Mouse (Mus musculus) kidney, postnatal 0 days (tissue): ENCODE results near the gene Slc38a4. TPM values are rescaled to one million over a fixed set of nuclear protein-coding genes. Genes with fewer than 3 reads are reported as not detected.

Experiments
- ATAC-seq: fragments of 200-750 bp; cut with Nextera tagmentation; replicated peaks from 2 replicates; pipeline ENCODE4 v1.8.0; 2017; ENCODE audit warnings: low read depth, moderate number of reproducible peaks, moderate TSS enrichment, moderate library complexity; ENCODE audit not compliant: low FRiP score
- DNase-seq: peaks from one replicate; pipeline ENCODE4 v3.0.0-alpha.2; 2016; ENCODE audit warnings: low spot score
- H3K27ac ChIP-seq: fragments of 300-500 bp; sonication (generic); 2 replicates; pipeline ENCODE4 v1.5.1; 2014; ENCODE audit warnings: mild to moderate bottlenecking
- H3K27me3 ChIP-seq: fragments of 300-500 bp; sonication (generic); 2 replicates; pipeline ENCODE4 v1.6.1; 2014; ENCODE audit warnings: low read length, mixed read lengths; ENCODE audit not compliant: insufficient read depth
- H3K36me3 ChIP-seq: fragments of 300-500 bp; sonication (generic); 2 replicates; pipeline ENCODE4 v1.6.1; 2014; ENCODE audit warnings: low read length, mixed read lengths; ENCODE audit not compliant: insufficient read depth
- H3K4me1 ChIP-seq: fragments of 300-500 bp; sonication (generic); replicated peaks from 2 replicates; pipeline ENCODE4 v1.6.1; 2014; ENCODE audit warnings: antibody characterized with exemption, low read length, mixed read lengths; ENCODE audit not compliant: insufficient read depth
- H3K4me2 ChIP-seq: fragments of 300-500 bp; sonication (generic); 2 replicates; pipeline ENCODE4 v1.6.1; 2014; ENCODE audit warnings: mild to moderate bottlenecking, low read length, moderate library complexity, mixed read lengths
- H3K4me3 ChIP-seq: fragments of 300-500 bp; sonication (generic); replicated peaks from 2 replicates; pipeline ENCODE4 v1.5.1; 2014; ENCODE audit warnings: low read depth, low read length
- H3K9ac ChIP-seq: fragments of 300-500 bp; sonication (generic); 2 replicates; pipeline ENCODE4 v1.6.1; 2014; ENCODE audit warnings: low read depth, low read length
- H3K9me3 ChIP-seq: fragments of 300-500 bp; sonication (generic); replicated peaks from 2 replicates; pipeline ENCODE4 v1.6.1; 2016; ENCODE audit warnings: low read length, inconsistent platforms, mixed read lengths
- CTCF ChIP-seq: IDR thresholded peaks from 2 replicates; pipeline ENCODE4 v1.5.1; 2016; ENCODE audit warnings: antibody characterized with exemption, low read depth, mild to moderate bottlenecking, moderate library complexity
- WGBS: fragments of 180-500 bp; shearing (Covaris S2); extraction: QIAGEN DNeasy Blood & Tissue Kit; methylation state at CpG from one replicate; pipeline ENCODE4 v1.1.7; 2014; 5-methylcytosine and 5-hydroxymethylcytosine counted together
- polyA plus RNA-seq: library from polyadenylated mRNA; unstranded; fragments of >200 nt; fragmentation: Nextera tagmentation; extraction: Ambion mirVana; gene quantifications from 2 replicates; pipeline ENCODE4 v1.2.1, GENCODE M21; 2015

The Slc38a4 gene
- polyA plus RNA-seq, 1 experiment from 2014 or later: 38.4 TPM

- ATAC-seq (no peak), DNase-seq (no peak)
- Histone ChIP-seq H3K27ac (no peak overlapping the region), H3K9me3 (no peaks in the 10 kb centered on the region), H3K4me2 (no peak overlapping the region), H3K9ac (no peak overlapping the region), H3K36me3 (no peaks in the 10 kb centered on the region), H3K27me3 (no peaks in the 10 kb centered on the region), H3K4me1 (no peaks in the 10 kb centered on the region), H3K4me3 (no peak overlapping the region)
- 90% methylated on average over 4 of the region's 4 CpGs for WGBS
- TF ChIP-seq CTCF: no peak
These were observed 41.8 kb upstream of the Slc38a4 start for GRCm38 (mm10) chr15:97097548-97097947.

DNA sequence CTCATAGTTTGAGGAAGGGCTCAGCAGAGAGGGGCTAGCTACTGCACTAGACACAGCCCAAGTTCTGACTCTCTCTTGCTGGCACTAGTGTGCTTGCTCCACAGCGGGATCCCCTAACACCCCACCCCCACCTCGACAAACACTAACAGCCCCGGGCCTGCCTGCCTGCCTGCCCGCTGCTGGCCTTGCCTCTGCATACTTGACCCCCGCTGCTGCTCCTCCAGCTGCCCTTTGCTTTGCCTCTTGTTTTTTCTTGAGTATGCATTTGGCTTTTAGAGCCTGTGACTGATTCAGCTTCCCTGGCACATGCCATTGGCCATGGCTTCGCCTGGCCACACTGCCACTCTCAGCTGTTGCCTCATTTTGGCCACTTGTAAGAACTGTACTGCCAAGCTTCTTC, 33.8 kb upstream of the Slc38a4 start:
- Histone ChIP-seq H3K27me3 (no peaks in the 10 kb centered on the region), H3K4me2 (no peak overlapping the region), H3K9me3 (no peaks in the 10 kb centered on the region), H3K27ac (no peak overlapping the region), H3K9ac (no peak overlapping the region), H3K4me3 (no peak overlapping the region), H3K36me3 (no peaks in the 10 kb centered on the region), H3K4me1 (peaks cover 4% of the 10 kb centered on the region)
- TF ChIP-seq CTCF: no peak
- DNase-seq: no peak
- no peak for ATAC-seq
- WGBS: 21% methylated on average over 6 of the region's 6 CpGs

GRCm38 (mm10) chr15:97085833-97086232, 30.1 kb upstream of the Slc38a4 start:
- no peaks in the 10 kb centered on the region for H3K36me3 ChIP-seq
- no peak overlapping the region for H3K4me2 ChIP-seq
- peaks cover 4% of the 10 kb centered on the region for H3K4me1 ChIP-seq
- H3K9me3 ChIP-seq: no peaks in the 10 kb centered on the region
- H3K27ac ChIP-seq: no peak overlapping the region
- H3K27me3 ChIP-seq: no peaks in the 10 kb centered on the region
- DNase-seq (peak; percentile 60), ATAC-seq (no peak)
- no peak overlapping the region for H3K9ac ChIP-seq
- 45% methylated on average over 5 of the region's 5 CpGs for WGBS
- TF ChIP-seq CTCF: no peak
- no peak overlapping the region for H3K4me3 ChIP-seq

DNA sequence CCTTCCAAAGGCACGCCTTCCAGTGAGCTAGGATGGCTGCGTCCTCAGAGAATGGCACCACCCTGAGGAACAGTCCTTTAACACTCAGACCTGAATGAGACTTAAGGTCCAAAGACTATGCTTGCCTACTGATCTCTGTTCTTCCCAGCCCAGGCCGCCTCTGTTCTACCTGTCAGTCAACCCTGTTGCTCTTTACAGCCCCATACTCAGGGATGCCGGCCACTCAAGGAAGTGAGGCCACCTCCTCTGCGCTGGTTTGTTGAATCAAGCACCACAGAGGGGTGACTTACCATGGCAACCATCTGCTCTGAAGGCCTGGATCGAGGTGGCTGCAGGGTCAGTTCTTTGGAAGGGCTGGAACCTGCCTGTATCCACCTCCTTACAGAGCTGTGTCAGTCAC, 21.9 kb upstream of the Slc38a4 start:
- H3K9me3 ChIP-seq: no peaks in the 10 kb centered on the region
- no peaks in the 10 kb centered on the region for H3K4me1 ChIP-seq
- H3K9ac ChIP-seq: no peak overlapping the region
- 76% methylated on average over 6 of the region's 6 CpGs for WGBS
- DNase-seq (no peak), ATAC-seq (no peak)
- no peak overlapping the region for H3K4me2 ChIP-seq
- no peaks in the 10 kb centered on the region for H3K36me3 ChIP-seq
- no peak overlapping the region for H3K27ac ChIP-seq
- no peak for TF ChIP-seq CTCF
- H3K27me3 ChIP-seq: no peaks in the 10 kb centered on the region
- H3K4me3 ChIP-seq: no peak overlapping the region

DNA sequence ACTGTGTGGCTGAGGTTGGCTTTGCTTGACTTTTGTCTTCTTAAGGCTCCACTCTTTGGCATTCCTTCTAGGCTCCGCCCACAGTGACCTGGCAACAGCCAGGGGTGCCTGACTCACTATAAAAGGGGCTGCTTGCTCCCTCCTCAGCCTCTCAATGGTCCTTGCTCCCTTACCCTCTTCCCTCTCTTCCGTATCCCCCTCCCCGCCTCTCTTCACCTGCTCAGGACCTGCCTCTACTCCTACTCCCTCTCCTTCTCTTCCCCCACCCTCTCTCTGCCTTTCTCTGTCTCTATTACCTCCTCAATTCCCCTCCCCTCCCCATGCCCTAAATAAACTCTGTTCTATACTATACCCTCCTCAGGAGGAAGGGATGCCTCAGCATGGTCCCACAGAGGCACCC, 20.3 kb upstream of the Slc38a4 start:
- DNase-seq: no peak
- H3K36me3 ChIP-seq: no peaks in the 10 kb centered on the region
- no peaks in the 10 kb centered on the region for H3K4me1 ChIP-seq
- no peaks in the 10 kb centered on the region for H3K27me3 ChIP-seq
- 89% methylated on average over 3 of the region's 3 CpGs for WGBS
- H3K9me3 ChIP-seq: no peaks in the 10 kb centered on the region
- H3K4me3 ChIP-seq: no peak overlapping the region
- no peak overlapping the region for H3K9ac ChIP-seq
- H3K27ac ChIP-seq: no peak overlapping the region
- no peak for ATAC-seq
- no peak for TF ChIP-seq CTCF
- H3K4me2 ChIP-seq: no peak overlapping the region

DNA sequence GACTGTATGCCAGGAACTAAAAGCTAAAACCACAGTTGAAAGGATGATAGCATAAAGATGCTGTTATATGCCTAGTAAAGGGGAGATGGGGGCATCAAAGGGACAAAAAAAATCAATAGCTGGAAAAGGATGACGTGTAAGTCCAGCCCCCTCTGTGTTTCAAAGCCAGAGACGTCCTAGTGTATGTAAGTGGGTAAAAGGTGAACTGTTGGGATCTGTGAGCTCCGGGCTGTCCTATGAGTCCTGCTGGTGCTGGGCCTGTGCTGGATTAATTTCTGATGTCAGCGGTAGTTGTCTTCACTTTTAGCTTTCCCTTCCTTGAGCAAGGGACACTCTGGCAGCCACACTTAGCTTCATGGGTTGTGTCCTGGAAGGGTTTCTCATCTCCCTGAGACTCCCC, 19.5 kb upstream of the Slc38a4 start:
- DNase-seq (no peak), ATAC-seq (no peak)
- Histone ChIP-seq H3K36me3 (no peaks in the 10 kb centered on the region), H3K4me1 (no peaks in the 10 kb centered on the region), H3K4me2 (no peak overlapping the region), H3K27ac (no peak overlapping the region), H3K9ac (no peak overlapping the region), H3K9me3 (no peaks in the 10 kb centered on the region), H3K4me3 (no peak overlapping the region), H3K27me3 (no peaks in the 10 kb centered on the region)
- 81% methylated on average over 4 of the region's 4 CpGs for whole genome bisulfite sequencing
- TF ChIP-seq CTCF: no peak
